Mouse (Mus musculus) forebrain, embryonic 15.5 days (tissue): ENCODE results near the gene Fxyd4. TPM values are rescaled to one million over a fixed set of nuclear protein-coding genes. Genes with fewer than 3 reads are reported as not detected.

Experiments used
- ATAC-seq: fragments of 200-750 bp; cut with Nextera tagmentation; replicated peaks from 2 replicates; pipeline ENCODE4 v1.8.0; 2017; ENCODE audit warnings: mild to moderate bottlenecking, moderate TSS enrichment, moderate library complexity
- H3K27ac ChIP-seq: fragments of 300-500 bp; sonication (generic); replicated peaks from 2 replicates; pipeline ENCODE4 v1.5.1; 2015; ENCODE audit warnings: mild to moderate bottlenecking, inconsistent platforms
- H3K27me3 ChIP-seq: fragments of 300-500 bp; sonication (generic); 2 replicates; pipeline ENCODE4 v1.6.1; 2015; ENCODE audit warnings: inconsistent platforms
- H3K36me3 ChIP-seq: fragments of 300-500 bp; sonication (generic); 2 replicates; pipeline ENCODE4 v1.6.1; 2015; ENCODE audit warnings: mild to moderate bottlenecking, inconsistent platforms
- H3K4me1 ChIP-seq: fragments of 300-500 bp; sonication (generic); 2 replicates; pipeline ENCODE4 v1.6.1; 2015; ENCODE audit warnings: inconsistent platforms
- H3K4me2 ChIP-seq: fragments of 300-500 bp; sonication (generic); replicated peaks from 2 replicates; pipeline ENCODE4 v1.6.1; 2015; ENCODE audit warnings: mild to moderate bottlenecking, inconsistent platforms
- H3K4me3 ChIP-seq: fragments of 300-500 bp; sonication (generic); 2 replicates; pipeline ENCODE4 v1.5.1; 2015; ENCODE audit warnings: mild to moderate bottlenecking, inconsistent platforms
- H3K9ac ChIP-seq: fragments of 300-500 bp; sonication (generic); replicated peaks from 2 replicates; pipeline ENCODE4 v1.6.1; 2015; ENCODE audit warnings: mild to moderate bottlenecking, inconsistent platforms
- H3K9me3 ChIP-seq: fragments of 300-500 bp; sonication (generic); 2 replicates; pipeline ENCODE4 v1.6.1; 2016; ENCODE audit warnings: inconsistent platforms
- WGBS: fragments of 180-500 bp; shearing (Covaris S2); methylation state at CpG from one replicate; pipeline ENCODE4 v1.1.7; 2015; ENCODE audit warnings: mixed read lengths; 5-methylcytosine and 5-hydroxymethylcytosine counted together
- polyA plus RNA-seq: library from polyadenylated mRNA; unstranded; fragments of >200 nt; fragmentation: Nextera tagmentation; extraction: Ambion mirVana; gene quantifications from 2 replicates; pipeline ENCODE4 v1.2.1, GENCODE M21; 2015

The Fxyd4 gene
- polyA plus RNA-seq, 1 experiment from 2014 or later, result 2.0 TPM

GRCm38 (mm10) chr6:117914541-117914940 lies 23.0 kb downstream of the Fxyd4 start:
- no peak overlapping the region for H3K4me3 ChIP-seq
- ATAC-seq, result no peak
- H3K4me1 ChIP-seq, result peaks cover 37% of the 10 kb centered on the region
- H3K27me3 ChIP-seq, result no peaks in the 10 kb centered on the region
- no peaks in the 10 kb centered on the region for H3K36me3 ChIP-seq
- no peaks in the 10 kb centered on the region for H3K9me3 ChIP-seq
- H3K9ac ChIP-seq, result no peak overlapping the region
- H3K4me2 ChIP-seq, result no peak overlapping the region
- no peak overlapping the region for H3K27ac ChIP-seq

- 88% methylated on average over 6 of the region's 6 CpGs for WGBS
- H3K9me3 ChIP-seq, result no peaks in the 10 kb centered on the region
- H3K4me2 ChIP-seq, result no peak overlapping the region
- H3K4me1 ChIP-seq, result peaks cover 29% of the 10 kb centered on the region
- H3K27me3 ChIP-seq, result no peaks in the 10 kb centered on the region
- H3K9ac ChIP-seq, result no peak overlapping the region
- no peak overlapping the region for H3K4me3 ChIP-seq
- no peak for ATAC-seq
- no peak overlapping the region for H3K27ac ChIP-seq
- no peaks in the 10 kb centered on the region for H3K36me3 ChIP-seq
These were observed 27.3 kb downstream of the Fxyd4 start for GRCm38 (mm10) chr6:117910120-117910661.

GRCm38 (mm10) chr6:117908424-117908900 lies 29.0 kb downstream of the Fxyd4 start:
- Histone ChIP-seq H3K9me3 (no peaks in the 10 kb centered on the region), H3K36me3 (no peaks in the 10 kb centered on the region), H3K4me3 (peak overlapping the region; percentile 97), H3K4me2 (peak overlapping the region; percentile 88), H3K9ac (peak overlapping the region; percentile 87), H3K27me3 (no peaks in the 10 kb centered on the region), H3K4me1 (peaks cover 30% of the 10 kb centered on the region), H3K27ac (no peak overlapping the region)
- under 1% methylated on average over 14 of the region's 14 CpGs for WGBS
- no peak for ATAC-seq

- H3K9ac ChIP-seq, result peak overlapping the region; percentile 87
- no peaks in the 10 kb centered on the region for H3K27me3 ChIP-seq
- peak overlapping the region; percentile 88 for H3K4me2 ChIP-seq
- WGBS, result under 1% methylated on average over 26 of the region's 26 CpGs
- H3K27ac ChIP-seq, result peak overlapping the region; percentile 95
- peak overlapping the region; percentile 97 for H3K4me3 ChIP-seq
- H3K9me3 ChIP-seq, result no peaks in the 10 kb centered on the region
- no peak for ATAC-seq
- H3K36me3 ChIP-seq, result no peaks in the 10 kb centered on the region
- H3K4me1 ChIP-seq, result peaks cover 30% of the 10 kb centered on the region
These were observed 29.5 kb downstream of the Fxyd4 start for GRCm38 (mm10) chr6:117907979-117908355.

DNA sequence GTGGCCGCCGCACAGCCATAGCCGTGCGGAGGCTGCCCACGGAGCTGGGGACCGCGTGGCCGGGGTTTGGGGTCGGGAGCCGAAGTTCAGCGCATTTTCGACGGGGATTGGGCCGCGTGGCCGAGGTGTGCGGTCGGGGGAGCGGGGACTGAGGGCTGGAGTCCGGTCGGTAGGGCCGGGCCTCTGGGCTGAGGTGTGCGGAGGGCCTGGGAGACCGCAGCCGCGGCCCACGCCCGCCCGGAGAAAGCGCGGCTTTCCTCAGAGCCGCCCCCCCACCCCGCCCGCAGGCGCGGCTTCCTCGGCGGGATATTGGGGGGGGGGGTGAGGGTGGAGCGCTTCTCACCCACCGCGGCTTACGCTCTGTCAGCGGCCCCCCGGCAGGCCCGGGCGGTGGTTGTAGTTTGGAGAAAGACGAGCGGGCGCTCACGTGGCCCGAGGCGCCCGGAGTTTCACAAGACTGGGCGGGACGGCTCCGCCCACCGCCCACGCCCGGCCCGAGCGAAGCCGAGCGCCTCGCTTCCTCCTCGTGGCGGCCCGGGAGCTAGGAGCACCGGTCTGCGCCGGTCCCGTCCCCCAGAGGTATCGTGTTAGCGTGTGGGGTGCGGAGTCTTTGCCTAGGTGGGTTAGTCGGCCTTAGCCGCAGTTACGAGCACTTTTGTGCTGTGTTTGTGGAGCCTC lies 30.1 kb downstream of the Fxyd4 start:
- no peaks in the 10 kb centered on the region for H3K27me3 ChIP-seq
- H3K4me3 ChIP-seq, result peak overlapping the region; percentile 97
- under 1% methylated on average over 67 of the region's 77 CpGs for WGBS
- H3K27ac ChIP-seq, result peak overlapping the region; percentile 95
- peak overlapping the region; percentile 88 for H3K4me2 ChIP-seq
- H3K4me1 ChIP-seq, result peaks cover 30% of the 10 kb centered on the region
- H3K9me3 ChIP-seq, result no peaks in the 10 kb centered on the region
- peak; percentile 54 for ATAC-seq
- H3K9ac ChIP-seq, result peak overlapping the region; percentile 87
- H3K36me3 ChIP-seq, result no peaks in the 10 kb centered on the region

- WGBS, result under 1% methylated on average over 62 of the region's 68 CpGs
- peak; percentile 99 for ATAC-seq
- H3K27me3 ChIP-seq, result no peaks in the 10 kb centered on the region
- H3K4me1 ChIP-seq, result peaks cover 30% of the 10 kb centered on the region
- peak overlapping the region; percentile 97 for H3K4me3 ChIP-seq
- peak overlapping the region; percentile 95 for H3K27ac ChIP-seq
- no peaks in the 10 kb centered on the region for H3K36me3 ChIP-seq
- H3K4me2 ChIP-seq, result peak overlapping the region; percentile 88
- no peaks in the 10 kb centered on the region for H3K9me3 ChIP-seq
- peak overlapping the region; percentile 87 for H3K9ac ChIP-seq
These were observed 30.8 kb downstream of the Fxyd4 start for GRCm38 (mm10) chr6:117906590-117907271.

DNA sequence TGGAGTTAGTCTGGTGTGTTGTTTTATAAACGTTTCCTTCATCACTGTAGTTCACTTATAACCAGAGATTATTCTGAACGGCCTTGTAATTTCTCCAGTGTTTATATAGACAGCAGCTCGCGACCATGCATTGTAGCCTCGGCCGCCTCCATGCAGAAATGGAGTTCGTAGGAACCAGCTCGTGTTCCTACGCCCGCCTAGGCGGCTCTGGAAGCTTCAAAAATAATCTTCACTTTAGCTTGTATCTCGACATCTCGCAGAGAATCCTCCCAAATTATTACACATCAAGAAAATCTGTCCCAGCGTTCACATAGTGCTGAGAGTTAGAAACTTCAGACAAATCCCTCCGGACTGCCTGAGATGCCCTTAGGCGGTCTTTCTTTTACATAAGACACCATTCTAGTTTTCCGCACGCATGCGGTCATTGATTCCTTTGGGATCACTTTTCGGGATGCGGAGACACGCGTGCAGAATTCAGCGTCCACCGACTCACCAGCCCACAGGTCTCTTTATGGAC lies 31.4 kb downstream of the Fxyd4 start:
- Histone ChIP-seq H3K4me1 (peaks cover 30% of the 10 kb centered on the region), H3K9ac (peak overlapping the region; percentile 63), H3K27me3 (no peaks in the 10 kb centered on the region), H3K4me3 (peak overlapping the region; percentile 97), H3K4me2 (peak overlapping the region; percentile 47), H3K27ac (peak overlapping the region; percentile 78), H3K36me3 (no peaks in the 10 kb centered on the region), H3K9me3 (no peaks in the 10 kb centered on the region)
- ATAC-seq, result peak; percentile 39
- under 1% methylated on average over 25 of the region's 25 CpGs for WGBS

DNA sequence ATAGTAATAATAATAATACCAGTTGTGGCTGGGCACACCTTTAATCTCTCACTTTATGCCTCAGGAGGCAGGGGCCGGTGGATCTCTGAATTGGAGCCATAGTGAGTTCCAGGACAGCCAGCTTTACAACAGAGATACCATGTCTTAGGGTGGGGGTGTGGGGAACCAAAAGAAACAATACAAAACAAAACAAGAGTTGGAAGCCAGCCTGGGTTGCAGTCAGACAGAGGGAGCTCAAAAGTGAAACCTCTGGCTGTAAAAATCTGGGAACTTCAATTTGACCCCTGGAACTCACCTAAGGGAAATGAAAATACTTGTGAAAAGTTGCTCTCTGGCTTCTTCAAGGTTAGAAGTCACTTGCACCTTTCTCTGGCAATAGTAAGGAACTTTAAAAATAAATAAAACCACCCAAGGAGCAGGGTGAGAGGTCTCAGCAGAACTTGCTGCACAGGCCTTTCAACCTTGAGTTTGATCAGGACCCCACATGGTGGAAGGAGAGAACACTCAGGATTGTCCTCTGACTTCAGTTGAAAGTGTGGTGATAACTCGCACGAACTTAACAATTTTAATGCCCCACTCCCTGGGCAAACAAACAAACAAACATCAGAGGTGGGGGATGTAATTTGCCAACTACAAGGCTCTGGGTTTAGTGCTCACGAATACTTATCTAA lies 32.1 kb downstream of the Fxyd4 start:
- peak overlapping the region; percentile 97 for H3K4me3 ChIP-seq
- peak overlapping the region; percentile 47 for H3K4me2 ChIP-seq
- H3K9me3 ChIP-seq, result no peaks in the 10 kb centered on the region
- WGBS, result 25% methylated on average over 4 of the region's 4 CpGs
- H3K27me3 ChIP-seq, result no peaks in the 10 kb centered on the region
- peak overlapping the region; percentile 63; the same call in 1 of the 2 replicates for H3K9ac ChIP-seq
- ATAC-seq, result no peak
- H3K4me1 ChIP-seq, result peaks cover 30% of the 10 kb centered on the region
- peak overlapping the region; percentile 78; the same call in 1 of the 2 replicates for H3K27ac ChIP-seq
- H3K36me3 ChIP-seq, result no peaks in the 10 kb centered on the region

GRCm38 (mm10) chr6:117903836-117904235 lies 33.7 kb downstream of the Fxyd4 start:
- Histone ChIP-seq H3K36me3 (no peaks in the 10 kb centered on the region), H3K9ac (no peak overlapping the region), H3K4me3 (no peak overlapping the region), H3K9me3 (no peaks in the 10 kb centered on the region), H3K4me1 (peaks cover 18% of the 10 kb centered on the region), H3K27me3 (no peaks in the 10 kb centered on the region), H3K4me2 (no peak overlapping the region), H3K27ac (no peak overlapping the region)
- WGBS, result 85% methylated on average over 3 of the region's 3 CpGs
- no peak for ATAC-seq

DNA sequence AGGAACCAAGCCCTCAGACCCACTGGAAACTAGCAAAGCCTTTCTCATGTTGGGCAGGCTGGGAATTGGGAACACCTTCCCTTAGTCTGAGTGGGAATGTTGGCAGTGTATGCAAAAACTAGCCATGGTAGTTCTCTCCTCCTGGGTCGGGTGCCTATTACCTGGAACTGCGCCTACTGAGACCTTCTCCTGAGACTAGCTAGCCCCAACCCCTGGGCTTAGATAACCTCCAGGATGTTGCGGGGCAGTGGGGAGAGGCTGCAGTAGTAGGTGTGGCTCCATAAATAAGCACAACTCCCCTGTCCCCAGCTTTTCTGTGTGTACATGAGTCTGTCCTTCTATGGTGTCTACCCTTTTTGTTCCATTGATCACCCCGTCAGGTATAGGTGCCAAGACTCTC lies 34.9 kb downstream of the Fxyd4 start:
- no peak for ATAC-seq
- Histone ChIP-seq H3K36me3 (no peaks in the 10 kb centered on the region), H3K9ac (no peak overlapping the region), H3K4me1 (peaks cover 7% of the 10 kb centered on the region), H3K9me3 (no peaks in the 10 kb centered on the region), H3K4me2 (no peak overlapping the region), H3K4me3 (no peak overlapping the region), H3K27me3 (no peaks in the 10 kb centered on the region), H3K27ac (no peak overlapping the region)
- 86% methylated on average over 4 of the region's 4 CpGs for WGBS

DNA sequence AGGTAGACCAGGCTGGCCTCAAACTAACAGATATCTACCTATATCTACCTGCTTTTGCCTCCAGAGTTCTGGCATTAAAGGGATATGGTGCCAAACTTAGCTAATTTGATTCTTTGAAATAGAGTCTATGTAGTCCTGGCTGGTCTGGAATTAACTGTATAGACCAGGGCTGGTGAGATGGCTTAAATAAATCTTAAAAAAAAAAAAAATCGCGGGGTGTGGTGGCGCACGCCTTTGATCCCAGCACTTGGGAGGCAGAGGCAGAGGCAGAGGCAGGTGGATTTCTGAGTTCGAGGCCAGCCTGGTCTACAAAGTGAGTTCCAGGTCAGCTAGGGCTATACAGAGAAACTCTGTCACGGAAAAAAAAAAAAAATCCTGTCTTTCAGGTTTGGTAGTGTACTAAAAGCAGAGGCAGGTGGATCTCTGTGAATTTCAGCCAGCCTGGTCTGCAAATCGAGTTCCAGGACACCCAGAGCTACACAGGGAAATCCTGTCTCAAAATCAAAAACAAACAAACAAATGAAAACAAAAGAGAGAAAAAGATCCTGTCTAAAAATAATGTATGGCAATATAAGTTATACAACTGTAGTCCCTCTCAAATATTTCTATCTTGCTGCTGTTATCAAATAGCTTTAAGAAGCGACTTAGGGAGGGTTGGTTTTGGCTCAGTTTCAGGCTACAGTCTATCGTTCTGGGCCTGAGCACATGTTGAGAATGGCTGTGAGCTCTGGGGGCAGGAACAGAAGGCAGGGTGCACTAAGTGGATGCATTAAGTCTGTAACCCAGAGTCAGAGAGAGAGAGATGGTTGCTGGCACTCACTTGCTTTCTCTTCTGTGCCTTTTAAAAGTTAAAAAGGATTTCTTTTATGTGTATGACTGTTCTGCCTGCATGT lies 35.7 kb downstream of the Fxyd4 start:
- ATAC-seq, result no peak
- WGBS, result 74% methylated on average over 9 of the region's 9 CpGs

More for the DNA sequence above, 35.7 kb downstream of the Fxyd4 start:
- H3K4me1 ChIP-seq, result peaks cover 7% of the 10 kb centered on the region
- H3K36me3 ChIP-seq, result no peaks in the 10 kb centered on the region
- H3K9ac ChIP-seq, result no peak overlapping the region
- H3K4me2 ChIP-seq, result no peak overlapping the region
- H3K27ac ChIP-seq, result no peak overlapping the region
- H3K9me3 ChIP-seq, result no peaks in the 10 kb centered on the region
- H3K27me3 ChIP-seq, result no peaks in the 10 kb centered on the region
- no peak overlapping the region for H3K4me3 ChIP-seq
